Mouse (Mus musculus) erythroblast, embryonic 14.5 days (primary cell): ENCODE measurements at regions not wholly inside any gene's neighbourhood (a gene's known extent, or its start where the extent isn't known, plus 50 kb on each side); places are given as distances from the start of the nearest gene placed in this dataset.

Experiments used
- H3K27me3 ChIP-seq: 2 replicates; pipeline ENCODE4 v1.6.1; 2012; ENCODE audit warnings: inconsistent platforms; ENCODE audit not compliant: control insufficient read depth
- H3K36me3 ChIP-seq: 2 replicates; pipeline ENCODE4 v1.6.1; 2012; ENCODE audit warnings: mild to moderate bottlenecking, inconsistent platforms; ENCODE audit not compliant: control insufficient read depth
- H3K4me1 ChIP-seq: 2 replicates; pipeline ENCODE4 v1.6.1; 2012; ENCODE audit warnings: inconsistent platforms; ENCODE audit not compliant: control insufficient read depth
- H3K4me3 ChIP-seq: replicated peaks from 2 replicates; pipeline ENCODE3; 2012; ENCODE audit warnings: moderate library complexity, mild to moderate bottlenecking, inconsistent platforms
- H3K9me3 ChIP-seq: 2 replicates; pipeline ENCODE4 v1.6.1; 2012; ENCODE audit warnings: low read length, inconsistent platforms, mixed read lengths; ENCODE audit not compliant: control insufficient read depth
- GATA1 ChIP-seq: IDR thresholded peaks from 2 replicates; pipeline ENCODE4 v1.6.1; 2012; ENCODE audit warnings: low read length, inconsistent platforms, mixed read lengths
- TAL1 ChIP-seq: IDR thresholded peaks from 3 replicates; pipeline ENCODE4 v1.6.1; 2012; ENCODE audit warnings: low read length, inconsistent platforms, mixed read lengths

DNA sequence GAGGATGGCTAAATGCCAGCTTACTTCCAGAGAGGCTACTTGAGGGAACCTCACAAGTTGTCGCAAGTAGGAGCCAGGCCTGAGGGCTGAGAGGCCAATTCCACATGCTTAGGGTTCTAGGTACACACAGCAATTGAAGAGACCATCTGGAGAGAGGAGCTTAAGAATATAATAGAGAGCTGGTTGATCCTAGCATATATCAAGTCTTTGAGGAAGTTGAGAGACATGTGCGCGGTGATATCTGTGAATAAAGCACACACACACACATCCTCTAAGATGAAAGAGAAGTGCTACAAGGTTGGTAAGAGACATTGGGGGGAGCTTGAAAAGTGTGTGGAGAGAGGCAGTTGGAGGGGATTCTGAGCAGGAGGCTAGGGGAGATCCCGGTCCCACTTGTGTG lies 189.5 kb downstream of the Zfp462 start:
- Histone ChIP-seq H3K4me3 (no peak overlapping the region), H3K9me3 (no peaks in the 10 kb centered on the region), H3K4me1 (no peaks in the 10 kb centered on the region), H3K36me3 (no peaks in the 10 kb centered on the region), H3K27me3 (no peaks in the 10 kb centered on the region)
- TF ChIP-seq GATA1 (no peak), TAL1 (no peak)

DNA sequence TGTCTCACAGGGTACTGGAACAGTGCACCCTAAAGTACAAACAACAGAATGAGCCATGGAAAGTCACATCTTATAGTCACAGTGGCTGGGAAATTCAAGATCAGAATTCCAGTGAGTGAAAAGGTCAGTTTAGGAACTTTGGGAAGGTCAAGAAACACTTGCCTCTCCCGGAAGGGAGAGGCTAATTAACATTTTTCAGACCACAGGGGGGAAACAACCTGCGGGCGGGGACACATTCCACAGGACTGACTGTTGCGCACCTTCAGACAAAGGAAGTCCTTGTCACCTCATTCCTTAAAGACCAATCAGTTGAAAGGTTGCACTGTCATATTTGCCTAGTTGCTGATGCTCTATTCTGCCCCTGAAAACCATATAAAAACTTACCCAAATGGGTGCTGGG lies 189.9 kb downstream of the Zfp462 start:
- Histone ChIP-seq H3K4me3 (no peak overlapping the region), H3K27me3 (no peaks in the 10 kb centered on the region), H3K9me3 (no peaks in the 10 kb centered on the region), H3K4me1 (no peaks in the 10 kb centered on the region), H3K36me3 (no peaks in the 10 kb centered on the region)
- TF ChIP-seq GATA1, result no peak
- TF ChIP-seq TAL1, result no peak

DNA sequence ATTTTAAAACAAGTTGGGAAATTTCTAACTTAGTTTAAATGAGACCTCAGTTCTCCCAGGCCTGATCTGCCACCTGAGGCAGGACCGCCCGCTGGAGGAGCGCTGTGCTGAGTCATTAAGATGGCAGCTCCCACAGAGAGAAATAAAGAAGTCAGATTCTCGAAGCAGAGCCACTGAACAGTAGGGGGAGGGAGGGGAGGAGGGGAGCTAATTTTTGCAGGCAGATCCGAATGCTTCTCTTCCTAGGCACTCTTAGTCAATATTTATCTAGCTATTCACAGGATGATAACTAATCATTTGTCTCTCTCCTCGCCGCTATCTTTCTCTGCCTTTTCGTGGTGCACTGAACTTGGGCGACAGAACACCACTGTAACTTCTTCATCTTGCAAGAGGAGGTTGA lies 191.4 kb downstream of the Zfp462 start:
- no peaks in the 10 kb centered on the region for H3K36me3 ChIP-seq
- TF ChIP-seq TAL1, result no peak
- TF ChIP-seq GATA1, result no peak
- no peaks in the 10 kb centered on the region for H3K9me3 ChIP-seq
- H3K4me3 ChIP-seq, result no peak overlapping the region
- H3K27me3 ChIP-seq, result no peaks in the 10 kb centered on the region
- no peaks in the 10 kb centered on the region for H3K4me1 ChIP-seq

DNA sequence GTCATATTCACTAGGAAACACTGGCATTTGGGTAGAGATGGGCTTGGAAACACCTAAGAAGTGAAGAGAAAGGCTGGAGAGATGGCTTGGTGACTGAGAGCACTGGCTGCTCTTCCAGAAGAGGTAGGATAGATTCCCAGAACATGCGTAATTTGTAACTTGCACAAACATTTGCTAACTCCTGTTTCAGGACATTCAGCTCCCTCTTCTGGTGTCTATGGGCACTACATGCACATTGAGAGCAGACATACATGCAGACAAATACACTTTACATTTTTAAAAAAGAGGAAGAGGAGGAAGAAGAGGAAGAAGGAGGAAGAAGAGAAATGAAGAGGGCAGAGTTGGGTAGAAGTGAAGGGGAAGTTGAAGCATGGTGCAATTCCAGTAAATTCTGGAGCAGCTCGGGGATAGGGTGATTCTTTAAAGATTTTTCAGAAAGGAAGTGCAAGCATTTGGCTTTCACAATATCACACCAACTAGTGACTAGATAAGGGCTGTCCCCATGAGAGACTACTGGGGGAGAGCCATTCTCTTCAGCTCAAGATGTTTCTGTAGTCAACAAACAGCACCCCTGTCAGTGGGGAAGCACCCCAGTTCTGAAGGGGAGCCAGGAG lies 193.0 kb downstream of the Zfp462 start:
- Histone ChIP-seq H3K36me3 (no peaks in the 10 kb centered on the region), H3K4me1 (no peaks in the 10 kb centered on the region), H3K9me3 (no peaks in the 10 kb centered on the region), H3K4me3 (no peak overlapping the region), H3K27me3 (no peaks in the 10 kb centered on the region)
- TF ChIP-seq TAL1, result no peak
- no peak for TF ChIP-seq GATA1

DNA sequence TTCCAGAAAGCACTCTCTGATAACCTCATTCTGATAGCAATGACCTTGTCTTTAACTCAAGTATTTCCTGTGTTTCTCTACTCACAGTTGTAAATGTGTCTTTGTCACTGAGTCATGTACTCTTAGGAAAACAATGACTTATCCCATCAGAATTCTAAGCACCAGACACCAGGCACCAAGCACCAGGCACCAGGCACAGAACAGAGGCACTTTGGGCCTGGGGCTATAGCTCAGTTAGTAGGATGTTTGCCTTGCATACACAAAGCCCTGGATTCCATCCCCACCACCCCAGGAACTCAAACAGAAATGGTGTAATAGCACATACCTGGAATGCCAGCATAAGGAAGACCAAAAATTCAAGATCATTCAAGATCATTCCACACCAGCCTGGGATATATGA lies 196.5 kb downstream of the Zfp462 start:
- no peaks in the 10 kb centered on the region for H3K9me3 ChIP-seq
- TF ChIP-seq GATA1, result no peak
- TF ChIP-seq TAL1, result no peak

DNA sequence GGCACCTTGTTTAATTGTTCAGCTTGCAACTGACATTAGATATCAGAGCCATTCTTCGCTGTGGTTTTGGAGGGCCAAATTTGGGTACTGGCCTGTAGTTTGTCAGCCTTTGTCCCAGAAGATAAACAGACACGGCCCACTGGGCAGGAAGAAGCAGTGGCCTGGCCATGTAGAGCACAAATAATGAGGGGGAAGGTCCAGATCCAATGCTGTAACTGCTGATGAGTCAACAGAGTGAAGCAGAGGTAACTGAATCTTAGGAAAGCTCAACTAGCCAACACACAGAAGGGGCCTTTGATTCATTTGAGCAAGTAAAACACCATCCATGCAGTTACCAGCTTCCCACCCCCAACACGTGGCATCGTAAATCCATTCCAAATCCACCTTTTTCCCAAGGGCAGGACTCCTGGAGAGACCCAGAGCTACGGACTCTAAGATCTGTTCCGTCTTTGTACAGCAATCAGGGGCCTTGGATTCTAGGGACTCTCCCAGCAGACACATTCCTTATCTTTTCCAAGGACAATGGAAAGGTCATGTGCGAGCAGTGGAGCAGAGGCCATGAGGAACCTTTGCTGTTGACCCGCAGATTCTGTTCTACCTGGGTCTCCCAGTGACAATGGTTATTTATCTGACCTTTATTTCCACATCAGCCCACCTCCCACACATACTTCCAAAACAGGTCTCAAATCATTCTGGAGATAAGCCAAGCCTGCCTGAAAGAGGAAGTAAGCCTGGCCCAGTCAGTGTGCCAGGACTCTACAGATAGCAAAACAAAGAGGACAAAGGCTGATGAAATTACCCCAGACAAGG lies 197.3 kb downstream of the Zfp462 start:
- Histone ChIP-seq H3K4me3 (no peak overlapping the region), H3K27me3 (no peaks in the 10 kb centered on the region), H3K9me3 (no peaks in the 10 kb centered on the region)

More for the DNA sequence above, 196.5 kb downstream of the Zfp462 start:
- no peaks in the 10 kb centered on the region for H3K4me1 ChIP-seq
- H3K27me3 ChIP-seq, result no peaks in the 10 kb centered on the region
- H3K4me3 ChIP-seq, result no peak overlapping the region
- H3K36me3 ChIP-seq, result no peaks in the 10 kb centered on the region

DNA sequence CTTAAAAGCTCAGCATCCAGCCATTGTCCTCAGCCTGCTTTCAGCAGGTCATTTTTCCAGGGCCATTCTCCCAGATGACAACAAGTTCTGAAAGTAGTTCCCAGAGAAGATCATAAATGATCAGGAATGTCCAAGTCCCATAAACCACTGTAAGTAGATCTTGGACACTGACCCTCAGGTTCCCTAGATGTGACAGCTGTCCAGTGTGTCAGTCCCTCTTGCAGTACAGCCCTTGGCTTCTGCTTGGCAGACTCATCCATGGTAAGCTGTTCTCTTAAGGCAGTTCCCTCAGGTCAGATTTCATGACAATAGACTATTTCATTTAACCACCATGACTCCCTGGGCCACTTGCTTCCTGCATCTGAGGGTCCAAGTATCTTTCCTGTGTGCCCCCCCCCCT lies 198.6 kb downstream of the Zfp462 start:
- H3K4me1 ChIP-seq, result no peaks in the 10 kb centered on the region
- TF ChIP-seq GATA1 (no peak), TAL1 (no peak)
- no peaks in the 10 kb centered on the region for H3K27me3 ChIP-seq
- H3K4me3 ChIP-seq, result no peak overlapping the region
- no peaks in the 10 kb centered on the region for H3K36me3 ChIP-seq
- H3K9me3 ChIP-seq, result no peaks in the 10 kb centered on the region

More for the DNA sequence above, 197.3 kb downstream of the Zfp462 start:
- no peaks in the 10 kb centered on the region for H3K4me1 ChIP-seq
- no peaks in the 10 kb centered on the region for H3K36me3 ChIP-seq
- TF ChIP-seq GATA1, result no peak
- no peak for TF ChIP-seq TAL1

DNA sequence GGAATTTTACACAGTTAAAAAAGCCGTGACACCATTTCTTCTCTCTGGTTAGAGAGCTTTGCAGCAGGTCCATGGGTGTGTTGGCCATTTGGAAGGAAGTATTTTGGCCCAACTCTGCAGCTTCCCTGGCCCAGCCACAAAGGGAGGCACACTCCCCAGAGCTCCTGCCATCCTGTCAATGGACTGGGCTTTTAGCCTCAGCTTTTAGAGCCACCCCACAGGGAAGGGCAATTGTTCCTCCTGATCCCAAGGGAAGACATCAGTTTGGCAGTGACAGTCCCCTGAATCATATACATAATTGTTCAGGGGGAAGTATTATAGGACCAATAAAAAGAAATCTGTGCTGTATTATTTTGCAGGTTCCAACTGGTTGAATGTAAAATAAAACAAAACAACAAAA lies 200.1 kb downstream of the Zfp462 start:
- H3K9me3 ChIP-seq, result no peaks in the 10 kb centered on the region
- no peaks in the 10 kb centered on the region for H3K36me3 ChIP-seq
- TF ChIP-seq GATA1 (no peak), TAL1 (no peak)
- no peak overlapping the region for H3K4me3 ChIP-seq
- no peaks in the 10 kb centered on the region for H3K4me1 ChIP-seq
- no peaks in the 10 kb centered on the region for H3K27me3 ChIP-seq

DNA sequence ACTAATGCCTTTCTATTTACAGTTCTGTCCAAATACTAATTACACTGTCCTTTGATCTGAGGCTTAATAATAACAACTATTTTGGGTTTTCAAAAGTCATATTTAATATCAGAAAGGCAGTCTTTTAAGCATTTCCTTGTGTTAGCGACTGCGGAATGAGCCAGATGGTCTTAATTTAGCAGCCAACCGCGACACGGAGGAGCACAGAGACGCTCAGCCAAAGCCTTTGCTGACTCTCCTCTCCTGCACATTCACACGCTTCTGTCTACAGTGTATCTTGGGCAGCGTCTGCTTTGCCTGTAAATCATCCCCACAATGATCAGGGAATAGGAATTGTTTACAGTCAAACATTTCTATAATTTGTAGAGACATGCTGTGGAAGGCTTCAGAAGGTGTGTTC lies 201.1 kb downstream of the Zfp462 start:
- Histone ChIP-seq H3K9me3 (no peaks in the 10 kb centered on the region), H3K4me1 (no peaks in the 10 kb centered on the region), H3K27me3 (no peaks in the 10 kb centered on the region), H3K4me3 (no peak overlapping the region), H3K36me3 (no peaks in the 10 kb centered on the region)
- TF ChIP-seq GATA1, result no peak
- TF ChIP-seq TAL1, result no peak

DNA sequence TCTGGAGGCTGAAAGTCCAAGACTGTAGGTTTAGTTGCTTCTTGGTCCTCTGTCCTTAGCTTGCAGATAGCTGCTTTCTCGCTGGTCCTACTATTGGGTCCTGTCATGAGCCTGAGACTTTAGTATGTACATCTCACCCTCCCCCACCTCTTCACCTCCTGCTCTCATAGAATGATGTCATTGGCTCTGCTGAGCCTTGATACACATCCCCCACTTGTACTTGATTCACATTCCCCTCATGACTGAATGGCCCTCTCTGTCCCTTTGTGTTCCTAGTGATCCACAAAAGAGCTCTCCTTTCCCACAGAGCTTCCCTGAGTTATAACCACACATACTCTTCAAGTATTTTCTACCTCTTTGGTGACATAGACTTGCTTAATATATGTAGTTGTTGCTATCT lies 201.5 kb upstream of the Rad23b start:
- H3K4me3 ChIP-seq, result no peak overlapping the region
- no peaks in the 10 kb centered on the region for H3K27me3 ChIP-seq
- TF ChIP-seq GATA1 (no peak), TAL1 (no peak)
- no peaks in the 10 kb centered on the region for H3K4me1 ChIP-seq
- H3K36me3 ChIP-seq, result no peaks in the 10 kb centered on the region
- no peaks in the 10 kb centered on the region for H3K9me3 ChIP-seq
